19 mouse cellular contexts compared by ENCODE assay signal in genomic region chr12:72300971-72301370, GRCm38 (mm10).
A peak's percentile ranks its signal among the peaks of the same experiment; 100 is the strongest.
DNase-seq lines count a peak whose midpoint lies in the region; ATAC-seq and TF ChIP-seq lines count a peak whose summit lies in the region.
"Had no signal": no experiment of that assay in that cellular context is flagged by ENCODE, and none has a peak within 500 bp of the region (broad histone marks: within the 10 kb centered on the region; RNA-seq: fewer than 3 reads in every experiment).

No protein-coding gene starts in this region.

- TF ChIP-seq CTCF in layer of hippocampus, adult 2 months (conservative IDR thresholded peaks at IDR 0.05) = no peak
- TF ChIP-seq CTCF in stomach, postnatal 0 days (IDR thresholded peaks at IDR 0.05; ENCODE audit: low read depth) = no peak

- no peak overlapping the region for H3K4me2 ChIP-seq in hindbrain, embryonic 13.5 days
- no peak overlapping the region for H3K4me2 ChIP-seq in hindbrain, embryonic 14.5 days (replicated peaks)
- no peak overlapping the region for H3K4me2 ChIP-seq in stomach, postnatal 0 days (replicated peaks; ENCODE audit: low read depth)
- H3K4me2 ChIP-seq: forebrain, embryonic 13.5 days; heart, embryonic 11.5 days; heart, embryonic 15.5 days had no signal

- no peak overlapping the region for H3K9ac ChIP-seq in hindbrain, embryonic 13.5 days
- H3K9ac ChIP-seq in hindbrain, embryonic 14.5 days = no peak overlapping the region
- no peak overlapping the region for H3K9ac ChIP-seq in stomach, postnatal 0 days (ENCODE audit: low read length)
- H3K9ac ChIP-seq: forebrain, embryonic 13.5 days; forebrain, postnatal 0 days; heart, embryonic 15.5 days had no signal

- no peak overlapping the region for H3K4me3 ChIP-seq in hindbrain, embryonic 13.5 days
- H3K4me3 ChIP-seq in hindbrain, embryonic 14.5 days (replicated peaks; ENCODE audit: low read length) = no peak overlapping the region
- no peak overlapping the region for H3K4me3 ChIP-seq in layer of hippocampus, adult 2 months
- H3K4me3 ChIP-seq in stomach, postnatal 0 days (ENCODE audit: low read depth, low read length) = no peak overlapping the region
- H3K4me3 ChIP-seq: embryonic facial prominence, embryonic 10.5 days; forebrain, embryonic 13.5 days; heart, embryonic 15.5 days had no signal

- no peak for TF ChIP-seq EP300 in stomach, postnatal 0 days (optimal IDR thresholded peaks at IDR 0.05)

- H3K36me3 ChIP-seq in hindbrain, embryonic 13.5 days = peaks cover 9% of the 10 kb centered on the region
- peaks cover 5% of the 10 kb centered on the region for H3K36me3 ChIP-seq in hindbrain, embryonic 14.5 days (replicated peaks; ENCODE audit: control insufficient read depth, insufficient read depth)
- no peaks in the 10 kb centered on the region for H3K36me3 ChIP-seq in stomach, postnatal 0 days (ENCODE audit: control insufficient read depth, insufficient read depth, low read length)
- H3K36me3 ChIP-seq: embryonic facial prominence, embryonic 10.5 days; heart, embryonic 15.5 days had no signal

- DNase-seq in hindbrain, embryonic 14.5 days (ENCODE audit: low spot score) = no peak
- DNase-seq in layer of hippocampus, adult 2 months (ENCODE audit: low spot score in 2 of 2) = no peak
- no peak for DNase-seq in layer of hippocampus, postnatal 10 days (ENCODE audit: low spot score in 2 of 2)
- DNase-seq in brain, adult 2 months (ENCODE audit: low read depth, low spot score) = peak; percentile 51
- DNase-seq in stomach, postnatal 0 days (ENCODE audit: low spot score) = no peak
- DNase-seq in liver = no peak
- DNase-seq: adrenal gland, adult 2 months; adrenal gland, postnatal 25 days; forebrain, postnatal 0 days; gastrocnemius, postnatal 36 days; heart, adult 18-20 months; heart, postnatal 14 days had no signal

- no peaks in the 10 kb centered on the region for H3K9me3 ChIP-seq in hindbrain, embryonic 13.5 days
- H3K9me3 ChIP-seq in hindbrain, embryonic 14.5 days (ENCODE audit: control insufficient read depth, low read length) = no peaks in the 10 kb centered on the region
- no peaks in the 10 kb centered on the region for H3K9me3 ChIP-seq in stomach, postnatal 0 days (ENCODE audit: control insufficient read depth, low read length)
- H3K9me3 ChIP-seq: embryonic facial prominence, embryonic 10.5 days; forebrain, embryonic 13.5 days; heart, embryonic 15.5 days had no signal

- H3K27me3 ChIP-seq in hindbrain, embryonic 13.5 days = no peaks in the 10 kb centered on the region
- H3K27me3 ChIP-seq in hindbrain, embryonic 14.5 days (ENCODE audit: control insufficient read depth, insufficient read depth, low read length) = no peaks in the 10 kb centered on the region
- H3K27me3 ChIP-seq in stomach, postnatal 0 days (ENCODE audit: control insufficient read depth, insufficient read depth, low read length) = no peaks in the 10 kb centered on the region
- H3K27me3 ChIP-seq: CH12.LX; forebrain, embryonic 13.5 days; heart, embryonic 15.5 days had no signal

- ATAC-seq in hindbrain, embryonic 13.5 days (ENCODE audit: low FRiP score) = no peak
- ATAC-seq in hindbrain, embryonic 14.5 days (ENCODE audit: low FRiP score) = no peak
- peak; percentile 53; the same call in 1 of the 2 replicates for ATAC-seq in stomach, postnatal 0 days (ENCODE audit: low FRiP score, low TSS enrichment)
- ATAC-seq: forebrain, embryonic 13.5 days; forebrain, postnatal 0 days; inflammation-experienced regulatory T-cells, adult 6 months had no signal

- 0 out of 2 replicates have a peak overlapping the region, but pooled peaks have one; percentile 6 for H3K27ac ChIP-seq in hindbrain, embryonic 13.5 days
- H3K27ac ChIP-seq in hindbrain, embryonic 14.5 days = no peak overlapping the region
- peak overlapping the region; percentile 53; the same call in 1 of the 2 replicates for H3K27ac ChIP-seq in layer of hippocampus, adult 2 months
- no peak overlapping the region for H3K27ac ChIP-seq in stomach, postnatal 0 days (replicated peaks)
- H3K27ac ChIP-seq: embryonic facial prominence, embryonic 10.5 days; forebrain, embryonic 13.5 days; heart, embryonic 15.5 days had no signal

- peaks cover 53% of the 10 kb centered on the region for H3K4me1 ChIP-seq in hindbrain, embryonic 13.5 days (replicated peaks)
- H3K4me1 ChIP-seq in hindbrain, embryonic 14.5 days (replicated peaks; ENCODE audit: control insufficient read depth, insufficient read depth, low read length) = peaks cover 26% of the 10 kb centered on the region
- H3K4me1 ChIP-seq in stomach, postnatal 0 days (replicated peaks; ENCODE audit: control insufficient read depth, insufficient read depth) = no peaks in the 10 kb centered on the region
- H3K4me1 ChIP-seq: heart, embryonic 15.5 days had no signal

- 73% methylated on average over 8 of the region's 8 CpGs for WGBS in hindbrain, embryonic 13.5 days
- 82% methylated on average over 8 of the region's 8 CpGs for WGBS in hindbrain, embryonic 14.5 days
- 52% methylated on average over 8 of the region's 8 CpGs for WGBS in stomach, postnatal 0 days

Comparison
In these comparisons a context has a peak if more than half of its experiments do, and no peak if none do; other contexts are left out.
1. H3K27ac ChIP-seq: peak in hindbrain, embryonic 13.5 days (single experiment) and layer of hippocampus, adult 2 months (single experiment); none in hindbrain, embryonic 14.5 days (single experiment) and stomach, postnatal 0 days (single experiment).